Comparison of ENCODE assay signal across 9 mouse cellular contexts in genomic region chr8:120270449-120270848, GRCm38 (mm10). TPM values are rescaled to one million over a fixed set of nuclear protein-coding genes. Genes with fewer than 3 reads are reported as not detected.
A peak's percentile ranks its signal among the peaks of the same experiment; 100 is the strongest.
DNase-seq lines count a peak whose midpoint lies in the region; ATAC-seq and TF ChIP-seq lines count a peak whose summit lies in the region.
"Had no signal": no experiment of that assay in that cellular context is flagged by ENCODE, and none has a peak within 500 bp of the region (broad histone marks: within the 10 kb centered on the region; RNA-seq: fewer than 3 reads in every experiment).

No protein-coding gene starts in this region.

- H3K4me3 ChIP-seq in heart, embryonic 12.5 days: no peak overlapping the region
- no peak overlapping the region for H3K4me3 ChIP-seq in cerebellum, adult 2 months (replicated peaks; ENCODE audit: insufficient read depth, low read depth, low read length)
- no peak overlapping the region for H3K4me3 ChIP-seq in left cerebral cortex, adult 2 months
- no peak overlapping the region for H3K4me3 ChIP-seq in lung, adult 2 months (replicated peaks; ENCODE audit: extremely low read depth, low read depth, low read length)
- H3K4me3 ChIP-seq: megakaryocyte, embryonic 14.5 days had no signal

- H3K4me2 ChIP-seq in heart, embryonic 12.5 days: no peak overlapping the region

- no peak overlapping the region for H3K9ac ChIP-seq in heart, embryonic 12.5 days

- no peak for TF ChIP-seq CTCF in cerebellum, adult 2 months (IDR thresholded peaks at IDR 0.05; ENCODE audit: borderline replicate concordance, insufficient read depth, low read depth, low read length)
- no peak for TF ChIP-seq CTCF in left cerebral cortex, adult 2 months (IDR thresholded peaks at IDR 0.05)
- TF ChIP-seq CTCF in lung, adult 2 months (IDR thresholded peaks at IDR 0.05; ENCODE audit: insufficient read depth, low read length): no peak

- H3K4me1 ChIP-seq in heart, embryonic 12.5 days (replicated peaks): peaks cover 44% of the 10 kb centered on the region
- peaks cover 28% of the 10 kb centered on the region for H3K4me1 ChIP-seq in cerebellum, adult 2 months (ENCODE audit: control insufficient read depth, insufficient read depth, low read length)
- H3K4me1 ChIP-seq in lung, adult 2 months (ENCODE audit: control insufficient read depth, insufficient read depth, low read length): peaks cover 12% of the 10 kb centered on the region

- TF ChIP-seq POLR2A in cerebellum, adult 2 months (IDR thresholded peaks at IDR 0.05; ENCODE audit: borderline replicate concordance, insufficient read depth, low read length): no peak
- TF ChIP-seq POLR2A in lung, adult 2 months (IDR thresholded peaks at IDR 0.05; ENCODE audit: borderline replicate concordance, extremely low read depth, low read depth, low read length): no peak

- intact Hi-C loops in gastrocnemius, postnatal 14 days (cut with DNase I; ENCODE audit: low total_unique reads): loop anchor here (10.0 kb wide), 1 partner anchor 86 kb away; no protein-coding TSS in a partner anchor
- intact Hi-C loops in left cerebral cortex, adult 2 months (cut with DNase I): no loop called here

- no peaks in the 10 kb centered on the region for H3K36me3 ChIP-seq in heart, embryonic 12.5 days

- H3K27ac ChIP-seq in heart, embryonic 12.5 days (ENCODE audit: poor library complexity, severe bottlenecking): no peak overlapping the region
- no peak overlapping the region for H3K27ac ChIP-seq in cerebellum, adult 2 months (ENCODE audit: insufficient read depth, low read length)
- H3K27ac ChIP-seq in left cerebral cortex, adult 2 months: no peak overlapping the region

- no peaks in the 10 kb centered on the region for H3K9me3 ChIP-seq in heart, embryonic 12.5 days (replicated peaks)

- 86% methylated on average over 13 of the region's 13 CpGs for WGBS in heart, embryonic 12.5 days
- 13% methylated on average over 13 of the region's 13 CpGs for WGBS in cerebellum, adult 2 months
- WGBS in lung, adult 2 months: 64% methylated on average over 13 of the region's 13 CpGs

- peak; percentile 97 for DNase-seq in heart, adult 11 months
- peak; percentile 91 for DNase-seq in 3134 (ENCODE audit: extremely low read depth, insufficient read length, low spot score)
- DNase-seq in cerebellum, adult 2 months: peak; percentile 77 to 81
- DNase-seq in gastrocnemius, postnatal 14 days: peak; percentile 83
- DNase-seq in left cerebral cortex, adult 2 months (ENCODE audit: extremely low spot score in 1 of 2, low spot score in 2 of 2): peak; percentile 30 to 57
- DNase-seq in lung, adult 2 months: no peak

- no peak for ATAC-seq in heart, embryonic 12.5 days (ENCODE audit: insufficient number of reproducible peaks, low FRiP score)
- ATAC-seq in megakaryocyte, adult 5-6 weeks (ENCODE audit: poor library complexity, severe bottlenecking): no peak

- H3K27me3 ChIP-seq in heart, embryonic 12.5 days (replicated peaks): no peaks in the 10 kb centered on the region
- H3K27me3 ChIP-seq in cerebellum, adult 2 months (ENCODE audit: control insufficient read depth, insufficient read depth, low read length): no peaks in the 10 kb centered on the region

RNA-seq across cellular contexts. Expression of gene Gse1, which starts 42.2 kb away (rescaled TPM):
- 14.0 and 15.3 TPM in 2 replicates for polyA plus RNA-seq in heart, embryonic 12.5 days (2016; fragmentation: Nextera tagmentation; extraction: Ambion mirVana)
- polyA plus RNA-seq in cerebellum, adult 2 months (2012; rRNA removed): 52.4 and 58.4 TPM in 2 replicates
- total RNA-seq in gastrocnemius, postnatal 14 days (2021): 10 to 100 TPM; 22.7 to 28.7 TPM
- 100 to 1,000 TPM in 1 of 2 experiments, 10 to 100 TPM in 1; 77.7 to 105 TPM for total RNA-seq in left cerebral cortex, adult 2 months (2021)
- polyA plus RNA-seq in lung, adult 2 months (2012; rRNA removed): 35.6 and 39.6 TPM in 2 replicates
- 17.1 and 18.3 TPM in 2 replicates for total RNA-seq in megakaryocyte, adult 5-6 weeks (2015)
- total RNA-seq in megakaryocyte, adult 5-6 weeks (2017): 6.1 and 11.4 TPM in 2 replicates
